Mouse (Mus musculus): Measurements from ENCODE around the gene Arhgef26.

DNA sequence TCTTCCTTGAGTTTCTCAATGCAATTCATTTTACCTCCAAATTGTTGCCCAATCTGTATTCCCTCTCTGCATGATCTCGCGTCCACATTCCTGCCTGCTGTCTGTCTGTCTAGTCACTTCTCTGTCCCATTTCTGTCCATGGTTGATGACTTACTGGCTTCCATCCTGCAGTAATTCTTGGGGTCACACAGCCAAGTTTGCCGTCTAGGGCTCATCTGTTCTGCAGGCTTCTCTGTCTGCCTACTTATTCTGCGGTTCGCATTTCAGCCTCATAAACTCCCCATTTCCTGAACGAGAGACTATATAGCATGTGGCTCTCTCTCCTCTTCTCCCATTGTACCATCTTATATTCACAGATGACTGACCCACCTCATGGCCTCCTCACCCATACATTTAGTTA lies 79.3 kb downstream of the Arhgef26 start:
- TF ChIP-seq POLR2A (IDR thresholded peaks at IDR 0.05; ENCODE audit: low read depth, low read length) (no peak), CTCF (IDR thresholded peaks at IDR 0.05; ENCODE audit: extremely low read depth, insufficient read length, insufficient replicate concordance, low read depth, low read length) (no peak)
